Mouse (Mus musculus): ENCODE data around the gene Cd6. TPM values are rescaled to one million over a fixed set of nuclear protein-coding genes. Genes with fewer than 3 reads are reported as not detected.

Gene Cd6
- total and polyA plus RNA-seq, 3 experiments, result not detected

GRCm38 (mm10) chr19:10740641-10741440 is 89.0 kb downstream of the Cd6 start (continued):
- TF ChIP-seq TCF12 (IDR thresholded peaks at IDR 0.05; ENCODE audit: low read depth, low read length), result no peak

- Histone ChIP-seq H3K4me1 (ENCODE audit: control insufficient read depth in 1 of 2, insufficient read depth in 2 of 2, low read length in 2 of 2) (no peaks in the 10 kb centered on the region), H3K27ac (ENCODE audit: control insufficient read depth, low read depth, low read length) (no peak overlapping the region), H3K27me3 (ENCODE audit: control insufficient read depth in 1 of 2, insufficient read depth in 2 of 2, low read length in 2 of 2) (no peaks in the 10 kb centered on the region; a peak in 2 of 4 replicates), H3K79me2 (ENCODE audit: control insufficient read depth, insufficient read depth, low read length, poor library complexity) (no peaks in the 10 kb centered on the region), H3K9me3 (replicated peaks; ENCODE audit: insufficient read depth, low read length) (no peaks in the 10 kb centered on the region), H3K4me3 (ENCODE audit: control insufficient read depth in 1 of 2, insufficient read depth in 1 of 2, low read depth in 2 of 2, low read length in 2 of 2) (no peak overlapping the region), H3K9ac (ENCODE audit: control insufficient read depth, low read depth, low read length, poor library complexity, severe bottlenecking) (no peak overlapping the region), H3K36me3 (ENCODE audit: control insufficient read depth in 1 of 2, insufficient read depth in 2 of 2, low read length in 2 of 2) (no peaks in the 10 kb centered on the region)
- TF ChIP-seq RAD21 (IDR thresholded peaks at IDR 0.05; ENCODE audit: low read depth, low read length) (no peak), SIN3A (IDR thresholded peaks at IDR 0.05; ENCODE audit: low read length) (no peak), CTCF (IDR thresholded peaks at IDR 0.05 in 2 of 3, conservative IDR thresholded peaks at IDR 0.05 in 1 of 3; ENCODE audit: control insufficient read depth in 1 of 3, insufficient read depth in 1 of 3, low read depth in 2 of 3, low read length in 3 of 3, poor library complexity in 1 of 3, severe bottlenecking in 1 of 3) (no peak), MAZ (IDR thresholded peaks at IDR 0.05; ENCODE audit: low read depth, low read length) (no peak), POLR2A (IDR thresholded peaks at IDR 0.05; ENCODE audit: control insufficient read depth in 1 of 2, insufficient read depth in 1 of 2, low read depth in 1 of 2, low read length in 2 of 2, poor library complexity in 1 of 2) (no peak), TCF12 (IDR thresholded peaks at IDR 0.05; ENCODE audit: low read depth, low read length) (no peak), JUND (IDR thresholded peaks at IDR 0.05; ENCODE audit: low read depth, low read length) (no peak), POLR2AphosphoS2 (IDR thresholded peaks at IDR 0.05; ENCODE audit: low read length) (no peak), MYC (IDR thresholded peaks at IDR 0.05; ENCODE audit: low read depth, low read length) (no peak), CHD1 (IDR thresholded peaks at IDR 0.05; ENCODE audit: low read depth, low read length) (no peak)
- no peak for DNase-seq (ENCODE audit: low read depth, low spot score)
Measured at GRCm38 (mm10) chr19:10739916-10740315, 89.9 kb downstream of the Cd6 start.

Other genes with a start within 250 kb of the Cd6 start
- 363 and 365 TPM in 2 replicates for gene Ddb1, start 224.7 kb downstream of the Cd6 start, total RNA-seq (2012; rRNA removed)
- 100 to 1,000 TPM; 116 to 459 TPM for gene Ddb1, start 224.7 kb downstream of the Cd6 start, polyA plus RNA-seq (2012; ENCODE audit: insufficient read depth in 1 of 2, insufficient read length in 2 of 2, low read depth in 1 of 2, low replicate concordance in 2 of 2, missing spikeins in 1 of 2)
- gene Tkfc, start 224.4 kb downstream of the Cd6 start, total RNA-seq (2012; rRNA removed), result 3.6 and 3.7 TPM in 2 replicates
- 10 to 100 TPM in 1 of 2 experiments, not detected in 1; 12.8 TPM for gene Tkfc, start 224.4 kb downstream of the Cd6 start, polyA plus RNA-seq (2012; ENCODE audit: insufficient read depth in 1 of 2, insufficient read length in 2 of 2, low read depth in 1 of 2, low replicate concordance in 2 of 2, missing spikeins in 1 of 2)
- gene Vwce, start 195.8 kb downstream of the Cd6 start, total RNA-seq (2012; rRNA removed), result 0.04 and 0.23 TPM in 2 replicates
- 100 to 1,000 TPM in 1 of 2 experiments, 1 to 10 TPM in 1; 1.8 to 666 TPM for gene Vwce, start 195.8 kb downstream of the Cd6 start, polyA plus RNA-seq (2012; ENCODE audit: insufficient read depth in 1 of 2, insufficient read length in 2 of 2, low read depth in 1 of 2, low replicate concordance in 2 of 2, missing spikeins in 1 of 2)
- not detected in 2 replicates for gene Pga5, start 152.0 kb downstream of the Cd6 start, total RNA-seq (2012; rRNA removed)
- gene Pga5, start 152.0 kb downstream of the Cd6 start, polyA plus RNA-seq (2012; ENCODE audit: insufficient read depth in 1 of 2, insufficient read length in 2 of 2, low read depth in 1 of 2, low replicate concordance in 2 of 2, missing spikeins in 1 of 2), result not detected
- 6.5 and 8.1 TPM in 2 replicates for gene Vps37c, start 141.3 kb downstream of the Cd6 start, total RNA-seq (2012; rRNA removed)
- gene Vps37c, start 141.3 kb downstream of the Cd6 start, polyA plus RNA-seq (2012; ENCODE audit: insufficient read depth in 1 of 2, insufficient read length in 2 of 2, low read depth in 1 of 2, low replicate concordance in 2 of 2, missing spikeins in 1 of 2), result 10 to 100 TPM in 1 of 2 experiments, not detected in 1; 11.9 TPM
- not detected in 2 replicates for gene Cd5, start 91.1 kb downstream of the Cd6 start, total RNA-seq (2012; rRNA removed)
- gene Cd5, start 91.1 kb downstream of the Cd6 start, polyA plus RNA-seq (2012; ENCODE audit: insufficient read depth in 1 of 2, insufficient read length in 2 of 2, low read depth in 1 of 2, low replicate concordance in 2 of 2, missing spikeins in 1 of 2), result not detected
- gene Slc15a3, start 9.7 kb upstream of the Cd6 start, total RNA-seq (2012; rRNA removed), result not detected in 2 replicates
- gene Slc15a3, start 9.7 kb upstream of the Cd6 start, polyA plus RNA-seq (2012; ENCODE audit: insufficient read depth in 1 of 2, insufficient read length in 2 of 2, low read depth in 1 of 2, low replicate concordance in 2 of 2, missing spikeins in 1 of 2), result not detected
- gene Tmem132a, start 39.9 kb upstream of the Cd6 start, total RNA-seq (2012; rRNA removed), result not detected in 2 replicates
- gene Tmem132a, start 39.9 kb upstream of the Cd6 start, polyA plus RNA-seq (2012; ENCODE audit: insufficient read depth in 1 of 2, insufficient read length in 2 of 2, low read depth in 1 of 2, low replicate concordance in 2 of 2, missing spikeins in 1 of 2), result not detected
- 20.6 and 30.4 TPM in 2 replicates for gene Tmem109, start 51.9 kb upstream of the Cd6 start, total RNA-seq (2012; rRNA removed)
- 10 to 100 TPM in 1 of 2 experiments, not detected in 1; 42.4 TPM for gene Tmem109, start 51.9 kb upstream of the Cd6 start, polyA plus RNA-seq (2012; ENCODE audit: insufficient read depth in 1 of 2, insufficient read length in 2 of 2, low read depth in 1 of 2, low replicate concordance in 2 of 2, missing spikeins in 1 of 2)
- 154 and 158 TPM in 2 replicates for gene Prpf19, start 65.2 kb upstream of the Cd6 start, total RNA-seq (2012; rRNA removed)
- 100 to 1,000 TPM; 128 to 363 TPM for gene Prpf19, start 65.2 kb upstream of the Cd6 start, polyA plus RNA-seq (2012; ENCODE audit: insufficient read depth in 1 of 2, insufficient read length in 2 of 2, low read depth in 1 of 2, low replicate concordance in 2 of 2, missing spikeins in 1 of 2)
- gene Zp1, start 90.6 kb upstream of the Cd6 start, total RNA-seq (2012; rRNA removed), result not detected in 2 replicates
- gene Zp1, start 90.6 kb upstream of the Cd6 start, polyA plus RNA-seq (2012; ENCODE audit: insufficient read depth in 1 of 2, insufficient read length in 2 of 2, low read depth in 1 of 2, low replicate concordance in 2 of 2, missing spikeins in 1 of 2), result not detected
- gene Ptgdr2, start 107.1 kb upstream of the Cd6 start, total RNA-seq (2012; rRNA removed), result 0.33 and 0.46 TPM in 2 replicates
- under 1 TPM in 1 of 2 experiments, not detected in 1; 0.31 TPM for gene Ptgdr2, start 107.1 kb upstream of the Cd6 start, polyA plus RNA-seq (2012; ENCODE audit: insufficient read depth in 1 of 2, insufficient read length in 2 of 2, low read depth in 1 of 2, low replicate concordance in 2 of 2, missing spikeins in 1 of 2)
- gene Ccdc86, start 119.2 kb upstream of the Cd6 start, total RNA-seq (2012; rRNA removed), result 20.2 and 29.5 TPM in 2 replicates
- 10 to 100 TPM in 1 of 2 experiments, not detected in 1; 50.9 TPM for gene Ccdc86, start 119.2 kb upstream of the Cd6 start, polyA plus RNA-seq (2012; ENCODE audit: insufficient read depth in 1 of 2, insufficient read length in 2 of 2, low read depth in 1 of 2, low replicate concordance in 2 of 2, missing spikeins in 1 of 2)
- gene Ms4a10, start 144.6 kb upstream of the Cd6 start, total RNA-seq (2012; rRNA removed), result not detected in 2 replicates
- gene Ms4a10, start 144.6 kb upstream of the Cd6 start, polyA plus RNA-seq (2012; ENCODE audit: insufficient read depth in 1 of 2, insufficient read length in 2 of 2, low read depth in 1 of 2, low replicate concordance in 2 of 2, missing spikeins in 1 of 2), result not detected
- not detected in 2 replicates for gene Ms4a15, start 163.2 kb upstream of the Cd6 start, total RNA-seq (2012; rRNA removed)
- not detected for gene Ms4a15, start 163.2 kb upstream of the Cd6 start, polyA plus RNA-seq (2012; ENCODE audit: insufficient read depth in 1 of 2, insufficient read length in 2 of 2, low read depth in 1 of 2, low replicate concordance in 2 of 2, missing spikeins in 1 of 2)
- not detected in 2 replicates for gene Ms4a18, start 188.0 kb upstream of the Cd6 start, total RNA-seq (2012; rRNA removed)
- gene Ms4a18, start 188.0 kb upstream of the Cd6 start, polyA plus RNA-seq (2012; ENCODE audit: insufficient read depth in 1 of 2, insufficient read length in 2 of 2, low read depth in 1 of 2, low replicate concordance in 2 of 2, missing spikeins in 1 of 2), result not detected